Mouse (Mus musculus): Measurements from ENCODE around the gene Ifi27. TPM values are rescaled to one million over a fixed set of nuclear protein-coding genes. Genes with fewer than 3 reads are reported as not detected.

Gene Ifi27
- polyA plus RNA-seq (2012) = 9.2 and 18.2 TPM in 2 replicates

- TF ChIP-seq GATA1 (IDR thresholded peaks at IDR 0.05; ENCODE audit: low read length) = no peak
These were observed at the start of gene Ifi27 for GRCm38 (mm10) chr12:103433986-103434731. TSS of gene Ifi27 (plus strand) at chr12:103434211.

- no peak for TF ChIP-seq GATA1 (IDR thresholded peaks at IDR 0.05; ENCODE audit: low read length)
These were observed 45.3 kb upstream of the Ifi27 start, which contains the start of gene Otub2 for GRCm38 (mm10) chr12:103388505-103389347. TSS of gene Otub2 (plus strand) at chr12:103388682.

- no peak for TF ChIP-seq GATA1 (IDR thresholded peaks at IDR 0.05; ENCODE audit: low read length)
These were observed 44.7 kb upstream of the Ifi27 start for GRCm38 (mm10) chr12:103389348-103389727.

GRCm38 (mm10) chr12:103389982-103390381 lies 44.0 kb upstream of the Ifi27 start:
- no peak for TF ChIP-seq GATA1 (IDR thresholded peaks at IDR 0.05; ENCODE audit: low read length)

GRCm38 (mm10) chr12:103391098-103391497 lies 42.9 kb upstream of the Ifi27 start:
- no peak for TF ChIP-seq GATA1 (IDR thresholded peaks at IDR 0.05; ENCODE audit: low read length)

GRCm38 (mm10) chr12:103393528-103393927 lies 40.5 kb upstream of the Ifi27 start:
- TF ChIP-seq GATA1 (IDR thresholded peaks at IDR 0.05; ENCODE audit: low read length) = peak; percentile 99

- TF ChIP-seq GATA1 (IDR thresholded peaks at IDR 0.05; ENCODE audit: low read length) = no peak
These were observed 38.3 kb upstream of the Ifi27 start for GRCm38 (mm10) chr12:103395486-103396275.

- no peak for TF ChIP-seq GATA1 (IDR thresholded peaks at IDR 0.05; ENCODE audit: low read length)
These were observed 37.3 kb upstream of the Ifi27 start for GRCm38 (mm10) chr12:103396751-103397150.

- no peak for TF ChIP-seq GATA1 (IDR thresholded peaks at IDR 0.05; ENCODE audit: low read length)
These were observed 29.9 kb upstream of the Ifi27 start for GRCm38 (mm10) chr12:103404131-103404530.

- TF ChIP-seq GATA1 (IDR thresholded peaks at IDR 0.05; ENCODE audit: low read length) = no peak
These were observed 26.3 kb upstream of the Ifi27 start, which contains the start of gene 9330161L09Rik for GRCm38 (mm10) chr12:103407720-103408119. TSS of gene 9330161L09Rik (minus strand) at chr12:103407820.

- no peak for TF ChIP-seq GATA1 (IDR thresholded peaks at IDR 0.05; ENCODE audit: low read length)
These were observed 25.9 kb upstream of the Ifi27 start for GRCm38 (mm10) chr12:103408144-103408543.

GRCm38 (mm10) chr12:103425016-103425728 lies 8.8 kb upstream of the Ifi27 start:
- no peak for TF ChIP-seq GATA1 (IDR thresholded peaks at IDR 0.05; ENCODE audit: low read length)

- TF ChIP-seq GATA1 (IDR thresholded peaks at IDR 0.05; ENCODE audit: low read length) = no peak
These were observed 8.1 kb upstream of the Ifi27 start, which contains the start of gene Ddx24 for GRCm38 (mm10) chr12:103425729-103426470. TSS of gene Ddx24 (minus strand) at chr12:103425830.

- TF ChIP-seq GATA1 (IDR thresholded peaks at IDR 0.05; ENCODE audit: low read length) = no peak
These were observed 7.3 kb upstream of the Ifi27 start for GRCm38 (mm10) chr12:103426710-103427109.
